Comparison of ENCODE assay signal across 10 mouse cellular contexts in the genomic region with DNA sequence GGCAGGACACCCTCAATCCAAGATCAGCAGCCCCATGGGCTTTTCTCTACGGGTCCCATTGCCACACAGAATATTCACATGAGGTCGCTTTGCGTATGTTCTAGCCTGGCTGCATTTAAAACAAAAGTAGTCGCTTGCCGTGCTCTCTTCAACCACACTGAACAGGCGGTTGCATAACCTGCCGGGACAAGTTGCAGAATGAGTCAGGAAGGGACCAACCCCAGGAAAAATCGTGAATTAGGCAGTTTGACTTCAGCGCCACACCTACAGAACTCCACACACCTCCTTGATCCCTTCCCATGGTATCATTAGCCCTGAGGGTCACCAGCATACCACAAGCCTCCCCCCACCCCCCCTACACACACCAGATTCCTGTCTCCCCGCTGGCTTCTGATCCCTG. TPM values are rescaled to one million over a fixed set of nuclear protein-coding genes. Genes with fewer than 3 reads are reported as not detected.
DNase-seq lines count a peak whose midpoint lies in the region; ATAC-seq and TF ChIP-seq lines count a peak whose summit lies in the region.
"Had no signal": no experiment of that assay in that cellular context is flagged by ENCODE, and none has a peak within 500 bp of the region (broad histone marks: within the 10 kb centered on the region; RNA-seq: fewer than 3 reads in every experiment).

No protein-coding gene starts in this region.

- no peak overlapping the region for H3K4me3 ChIP-seq in gastrocnemius, adult 2 months
- H3K4me3 ChIP-seq in embryonic facial prominence, embryonic 12.5 days, result no peak overlapping the region
- H3K4me3 ChIP-seq: heart, embryonic 12.5 days; midbrain, embryonic 10.5 days had no signal

- no peaks in the 10 kb centered on the region for H3K9me3 ChIP-seq in embryonic facial prominence, embryonic 12.5 days
- H3K9me3 ChIP-seq: heart, embryonic 12.5 days; midbrain, embryonic 10.5 days had no signal

- H3K4me1 ChIP-seq in embryonic facial prominence, embryonic 12.5 days, result peaks cover 21% of the 10 kb centered on the region; the same call in 1 of the 2 replicates

- intact Hi-C loops in gastrocnemius, adult 2 months (cut with DNase I), result no loop called here
- intact Hi-C loops in gastrocnemius, postnatal 14 days (cut with DNase I; ENCODE audit: low total_unique reads), result no loop called here

- H3K36me3 ChIP-seq in embryonic facial prominence, embryonic 12.5 days, result no peaks in the 10 kb centered on the region
- H3K36me3 ChIP-seq: heart, embryonic 12.5 days; midbrain, embryonic 10.5 days had no signal

- no peak overlapping the region for H3K9ac ChIP-seq in embryonic facial prominence, embryonic 12.5 days
- H3K9ac ChIP-seq: heart, embryonic 12.5 days had no signal

- 0 out of 2 replicates have a peak overlapping the region, but pooled peaks have one; percentile 2 for H3K4me2 ChIP-seq in embryonic facial prominence, embryonic 12.5 days (replicated peaks)
- H3K4me2 ChIP-seq: heart, embryonic 12.5 days had no signal

- H3K27ac ChIP-seq in gastrocnemius, adult 2 months, result peak overlapping the region; percentile 48; the same call in 1 of the 2 replicates
- no peak overlapping the region for H3K27ac ChIP-seq in embryonic facial prominence, embryonic 12.5 days
- H3K27ac ChIP-seq: midbrain, embryonic 10.5 days had no signal

- no peak for TF ChIP-seq CTCF in gastrocnemius, adult 2 months (IDR thresholded peaks at IDR 0.05)

- WGBS in embryonic facial prominence, embryonic 12.5 days, result 33% methylated on average over 10 of the region's 10 CpGs

- 0 out of 2 replicates have a peak, but pooled peaks cover 3% of the 10 kb centered on the region for H3K27me3 ChIP-seq in embryonic facial prominence, embryonic 12.5 days
- H3K27me3 ChIP-seq: heart, embryonic 12.5 days had no signal

- no peak for ATAC-seq in embryonic facial prominence, embryonic 12.5 days (ENCODE audit: insufficient number of reproducible peaks, insufficient read depth, low FRiP score, low TSS enrichment)
- ATAC-seq in activated CD4-positive, CD25-positive, alpha-beta regulatory T cell, adult 4 months, result no peak

- DNase-seq in gastrocnemius, adult 2 months, result no peak
- no peak for DNase-seq in gastrocnemius, postnatal 14 days
- peak; percentile 49 for DNase-seq in kidney, postnatal 14 days
- DNase-seq in lung, postnatal 4 days, result peak; percentile 35 to 51
- no peak for DNase-seq in left cerebral cortex, adult 11 months (ENCODE audit: low spot score)
- DNase-seq in spleen, adult 18-20 months, result no peak

RNA-seq across cellular contexts. Expression of a gene that starts 4.4 kb away (rescaled TPM):
- total RNA-seq in gastrocnemius, adult 2 months (2021), result 1 to 10 TPM; 1.9 to 2.9 TPM
- 1 to 10 TPM; 5.4 to 6.0 TPM for total RNA-seq in gastrocnemius, postnatal 14 days (2021)
- polyA plus RNA-seq in embryonic facial prominence, embryonic 12.5 days (2016; fragmentation: Nextera tagmentation; extraction: Ambion mirVana), result 19.2 and 21.0 TPM in 2 replicates
- 10 to 100 TPM; 19.6 to 20.3 TPM for polyA plus RNA-seq in activated CD4-positive, CD25-positive, alpha-beta regulatory T cell, adult 4 months (2017; shearing (Covaris generic))

Comparison
In these comparisons a context has a peak if more than half of its experiments do, and no peak if none do; other contexts are left out.
1. DNase-seq: peak in kidney, postnatal 14 days (single experiment) and lung, postnatal 4 days (2 of 2); none in gastrocnemius, adult 2 months (single experiment), gastrocnemius, postnatal 14 days (single experiment), left cerebral cortex, adult 11 months (single experiment) and spleen, adult 18-20 months (0 of 2).